Mouse (Mus musculus): ENCODE data around the gene Atg101. TPM values are rescaled to one million over a fixed set of nuclear protein-coding genes. Genes with fewer than 3 reads are reported as not detected.

The Atg101 gene
- polyA plus RNA-seq, 1 experiment from 2014 or later, result 69.9 TPM

Other genes with a start within 250 kb of the Atg101 start
- gene Gm47841, start 236.9 kb upstream of the Atg101 start, polyA plus RNA-seq (2015; fragmentation: Nextera tagmentation; extraction: Ambion mirVana), result not detected in 2 replicates
- 0.19 and 0.21 TPM in 2 replicates for gene Fignl2, start 205.7 kb upstream of the Atg101 start, polyA plus RNA-seq (2015; fragmentation: Nextera tagmentation; extraction: Ambion mirVana)
- gene Ankrd33, start 168.5 kb upstream of the Atg101 start, polyA plus RNA-seq (2015; fragmentation: Nextera tagmentation; extraction: Ambion mirVana), result not detected in 2 replicates
- 17.5 and 19.6 TPM in 2 replicates for gene Acvrl1, start 155.8 kb upstream of the Atg101 start, polyA plus RNA-seq (2015; fragmentation: Nextera tagmentation; extraction: Ambion mirVana)
- 10.5 and 11.4 TPM in 2 replicates for gene Acvr1b, start 110.2 kb upstream of the Atg101 start, polyA plus RNA-seq (2015; fragmentation: Nextera tagmentation; extraction: Ambion mirVana)
- 11.4 and 15.1 TPM in 2 replicates for gene Grasp, start 60.1 kb upstream of the Atg101 start, polyA plus RNA-seq (2015; fragmentation: Nextera tagmentation; extraction: Ambion mirVana)
- gene Nr4a1, start 30.0 kb upstream of the Atg101 start, polyA plus RNA-seq (2015; fragmentation: Nextera tagmentation; extraction: Ambion mirVana), result 16.0 and 16.4 TPM in 2 replicates
- 1.3 and 1.5 TPM in 2 replicates for gene 6030408B16Rik, start 8.9 kb downstream of the Atg101 start, polyA plus RNA-seq (2015; fragmentation: Nextera tagmentation; extraction: Ambion mirVana)
- 26.9 and 33.5 TPM in 2 replicates for gene Krt80, start 85.9 kb downstream of the Atg101 start, polyA plus RNA-seq (2015; fragmentation: Nextera tagmentation; extraction: Ambion mirVana)
- gene Krt7, start 126.8 kb downstream of the Atg101 start, polyA plus RNA-seq (2015; fragmentation: Nextera tagmentation; extraction: Ambion mirVana), result 86.5 and 93.4 TPM in 2 replicates
- gene Krt87, start 154.5 kb downstream of the Atg101 start, polyA plus RNA-seq (2015; fragmentation: Nextera tagmentation; extraction: Ambion mirVana), result 5.5 and 11.0 TPM in 2 replicates
- not detected in 2 replicates for gene Krt88, start 163.5 kb downstream of the Atg101 start, polyA plus RNA-seq (2015; fragmentation: Nextera tagmentation; extraction: Ambion mirVana)
- gene Krt81, start 179.5 kb downstream of the Atg101 start, polyA plus RNA-seq (2015; fragmentation: Nextera tagmentation; extraction: Ambion mirVana), result 4.2 and 10.2 TPM in 2 replicates
- gene Krt86, start 189.2 kb downstream of the Atg101 start, polyA plus RNA-seq (2015; fragmentation: Nextera tagmentation; extraction: Ambion mirVana), result 2.1 and 5.3 TPM in 2 replicates
- 5.6 and 16.5 TPM in 2 replicates for gene Krt83, start 207.2 kb downstream of the Atg101 start, polyA plus RNA-seq (2015; fragmentation: Nextera tagmentation; extraction: Ambion mirVana)
- gene Gm49425, start 233.0 kb downstream of the Atg101 start, polyA plus RNA-seq (2015; fragmentation: Nextera tagmentation; extraction: Ambion mirVana), result 8.5 and 16.4 TPM in 2 replicates
- 0.07 and 0.28 TPM in 2 replicates for gene Krt84, start 248.5 kb downstream of the Atg101 start, polyA plus RNA-seq (2015; fragmentation: Nextera tagmentation; extraction: Ambion mirVana)